In genomic region chr7:29316976-29317375, GRCm38 (mm10) we compare ENCODE assay signal across 8 mouse cellular contexts. TPM values are rescaled to one million over a fixed set of nuclear protein-coding genes. Genes with fewer than 3 reads are reported as not detected.
DNase-seq lines count a peak whose midpoint lies in the region; ATAC-seq and TF ChIP-seq lines count a peak whose summit lies in the region.

No protein-coding gene starts in this region.

- 4% methylated on average over 10 of the region's 10 CpGs for WGBS in hindbrain, embryonic 11.5 days

- no peak for TF ChIP-seq CTCF in cortical plate, adult 2 months (IDR thresholded peaks at IDR 0.05; ENCODE audit: extremely low read depth, insufficient read depth, low read length)

- no peaks in the 10 kb centered on the region for H3K27me3 ChIP-seq in hindbrain, embryonic 11.5 days (ENCODE audit: control insufficient read depth, insufficient read depth, low read length)

- peak; percentile 68 for DNase-seq in layer of hippocampus, adult 11-12 months (ENCODE audit: low spot score)
- no peak for DNase-seq in layer of hippocampus, adult 9-10 months (ENCODE audit: low spot score)
- peak; percentile 62 for DNase-seq in hindbrain, embryonic 11.5 days (ENCODE audit: low spot score)
- peak; percentile 51 for DNase-seq in liver
- peak; percentile 70 for DNase-seq in retina, embryonic 14.5 days (ENCODE audit: low spot score)
- DNase-seq in kidney, postnatal 36 days, result no peak
- DNase-seq in gastrocnemius, adult 18-20 months (ENCODE audit: low spot score), result no peak

- H3K4me2 ChIP-seq in hindbrain, embryonic 11.5 days (replicated peaks; ENCODE audit: low read depth, low read length), result peak overlapping the region; percentile 33; the same call in 1 of the 2 replicates

- H3K27ac ChIP-seq in cortical plate, adult 2 months (ENCODE audit: insufficient read depth, low read length), result peak overlapping the region; percentile 79; the same call in 1 of the 2 replicates
- peak overlapping the region; percentile 95 for H3K27ac ChIP-seq in hindbrain, embryonic 11.5 days (ENCODE audit: low read depth, low read length)

- H3K9me3 ChIP-seq in hindbrain, embryonic 11.5 days (ENCODE audit: control insufficient read depth, low read length), result no peaks in the 10 kb centered on the region

- H3K36me3 ChIP-seq in hindbrain, embryonic 11.5 days (ENCODE audit: control insufficient read depth, insufficient read depth, low read length), result no peaks in the 10 kb centered on the region; the same call in 1 of the 2 replicates

- ATAC-seq in hindbrain, embryonic 11.5 days (ENCODE audit: low FRiP score), result peak; percentile 31

- peak overlapping the region; percentile 54; the same call in 1 of the 2 replicates for H3K9ac ChIP-seq in hindbrain, embryonic 11.5 days (ENCODE audit: low read depth, low read length)

- H3K4me1 ChIP-seq in cortical plate, adult 2 months (ENCODE audit: control insufficient read depth, insufficient read depth, low read length), result peaks cover 21% of the 10 kb centered on the region
- peaks cover 44% of the 10 kb centered on the region for H3K4me1 ChIP-seq in hindbrain, embryonic 11.5 days (replicated peaks; ENCODE audit: control insufficient read depth, insufficient read depth, low read length)

- H3K4me3 ChIP-seq in cortical plate, adult 2 months (ENCODE audit: insufficient read depth, low read length), result no peak overlapping the region
- no peak overlapping the region for H3K4me3 ChIP-seq in hindbrain, embryonic 11.5 days (ENCODE audit: low read depth, low read length)

- no peak for TF ChIP-seq POLR2A in cortical plate, adult 2 months (IDR thresholded peaks at IDR 0.05; ENCODE audit: extremely low read depth, insufficient read depth, low read length)

RNA-seq across cellular contexts. Expression of gene Dpf1, which starts 13.2 kb away (rescaled TPM):
- polyA plus RNA-seq in cortical plate, adult 2 months (2012; rRNA removed), result 59.6 and 65.1 TPM in 2 replicates
- polyA plus RNA-seq in hindbrain, embryonic 11.5 days (2014; fragmentation: Nextera tagmentation; extraction: Ambion mirVana), result 60.9 and 73.6 TPM in 2 replicates
- total RNA-seq in gastrocnemius, adult 18-20 months (2021), result 1 to 10 TPM; 2.4 to 2.7 TPM

RNA-seq across cellular contexts. Expression of gene Ppp1r14a, which starts 27.9 kb away (rescaled TPM):
- 40.8 and 44.7 TPM in 2 replicates for polyA plus RNA-seq in cortical plate, adult 2 months (2012; rRNA removed)
- polyA plus RNA-seq in hindbrain, embryonic 11.5 days (2014; fragmentation: Nextera tagmentation; extraction: Ambion mirVana), result 33.9 and 37.0 TPM in 2 replicates
- total RNA-seq in gastrocnemius, adult 18-20 months (2021), result 1 to 10 TPM; 3.3 to 3.4 TPM

RNA-seq across cellular contexts. Expression of gene Spint2, which starts 35.3 kb away (rescaled TPM):
- 25.9 and 27.4 TPM in 2 replicates for polyA plus RNA-seq in cortical plate, adult 2 months (2012; rRNA removed)
- 37.5 and 43.4 TPM in 2 replicates for polyA plus RNA-seq in hindbrain, embryonic 11.5 days (2014; fragmentation: Nextera tagmentation; extraction: Ambion mirVana)
- 10 to 100 TPM in 1 of 2 experiments, 1 to 10 TPM in 1; 8.2 to 14.7 TPM for total RNA-seq in gastrocnemius, adult 18-20 months (2021)

Comparison
In these comparisons a context has a peak if more than half of its experiments do, and no peak if none do; other contexts are left out.
1. DNase-seq: peak in layer of hippocampus, adult 11-12 months (single experiment), hindbrain, embryonic 11.5 days (single experiment), liver (single experiment) and retina, embryonic 14.5 days (single experiment); none in layer of hippocampus, adult 9-10 months (single experiment), kidney, postnatal 36 days (0 of 2) and gastrocnemius, adult 18-20 months (single experiment).